Mouse (Mus musculus) kidney, adult 10 weeks (tissue): Measurements from ENCODE around the gene Capn11. TPM values are rescaled to one million over a fixed set of nuclear protein-coding genes. Genes with fewer than 3 reads are reported as not detected.

Experiments
- polyA plus RNA-seq: library from polyadenylated mRNA; stranded (reverse); fragments of 350-450 nt; fragmentation: Illumina TruSeq; extraction: RNeasy Lipid Tissue Mini Kit (QIAGEN cat#74804); gene quantifications from one replicate; pipeline ENCODE4 v1.2.3, GENCODE M21; 2014; ENCODE audit warnings: low read depth, low replicate concordance

Gene Capn11
- 0.16 TPM for polyA plus RNA-seq

GRCm38 (mm10) chr17:45659225-45659624, at the start of gene Capn11:
Gene Capn11 (minus strand): TSS chr17:45659325.

DNA sequence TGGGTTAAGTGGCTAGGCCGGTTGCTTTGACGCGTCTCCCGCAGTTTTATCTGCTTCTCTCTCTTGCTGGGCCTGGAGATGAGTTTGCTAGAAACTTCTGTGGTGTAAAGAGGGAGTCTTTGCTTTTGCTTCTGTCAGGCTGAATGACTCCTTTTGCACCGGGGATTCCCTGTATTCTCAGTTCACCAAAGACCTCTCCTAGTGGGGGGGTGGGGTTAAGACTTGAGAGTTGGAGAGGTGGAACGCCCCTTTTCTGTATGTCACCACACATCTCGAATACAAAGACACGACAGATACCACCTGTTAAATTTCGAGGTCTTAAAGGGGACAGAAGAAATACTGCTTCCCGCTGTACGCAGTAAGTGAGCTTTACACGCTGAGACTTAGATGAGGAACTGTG, 27.6 kb upstream of the Capn11 start, which contains the start of gene Tmem63b:
Gene Tmem63b, minus strand, starts transcription at position 190 of the 400 bp plus-strand sequence.

GRCm38 (mm10) chr17:45686093-45686619, 27.0 kb upstream of the Capn11 start, which contains the start of gene Mrpl14:
Gene Mrpl14 (plus strand): TSS chr17:45686322.

DNA sequence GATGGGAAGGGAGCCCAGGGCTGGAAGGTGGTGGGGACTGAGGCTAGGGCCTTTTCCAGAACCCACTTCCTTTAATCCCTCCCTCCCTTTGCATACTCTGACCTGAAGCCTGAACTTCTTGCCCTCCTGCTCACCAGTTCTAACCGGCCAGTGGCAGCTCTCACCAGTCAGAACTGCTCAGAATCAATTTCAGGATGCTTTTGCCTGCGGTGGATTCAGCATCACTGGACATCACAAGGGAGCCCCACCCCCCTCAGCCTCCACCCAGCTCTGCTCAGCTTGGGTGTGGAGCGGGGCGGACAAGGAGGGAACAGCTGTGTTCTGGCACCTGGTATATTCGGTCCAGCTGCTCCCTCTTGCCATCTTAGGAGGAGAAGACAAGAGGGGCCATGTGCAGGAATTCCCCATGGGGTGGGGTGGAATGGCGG, 57.2 kb downstream of the Capn11 start, which contains the start of gene Mymx:
Gene Mymx, minus strand, starts transcription at position 226 of the 428 bp plus-strand sequence.

DNA sequence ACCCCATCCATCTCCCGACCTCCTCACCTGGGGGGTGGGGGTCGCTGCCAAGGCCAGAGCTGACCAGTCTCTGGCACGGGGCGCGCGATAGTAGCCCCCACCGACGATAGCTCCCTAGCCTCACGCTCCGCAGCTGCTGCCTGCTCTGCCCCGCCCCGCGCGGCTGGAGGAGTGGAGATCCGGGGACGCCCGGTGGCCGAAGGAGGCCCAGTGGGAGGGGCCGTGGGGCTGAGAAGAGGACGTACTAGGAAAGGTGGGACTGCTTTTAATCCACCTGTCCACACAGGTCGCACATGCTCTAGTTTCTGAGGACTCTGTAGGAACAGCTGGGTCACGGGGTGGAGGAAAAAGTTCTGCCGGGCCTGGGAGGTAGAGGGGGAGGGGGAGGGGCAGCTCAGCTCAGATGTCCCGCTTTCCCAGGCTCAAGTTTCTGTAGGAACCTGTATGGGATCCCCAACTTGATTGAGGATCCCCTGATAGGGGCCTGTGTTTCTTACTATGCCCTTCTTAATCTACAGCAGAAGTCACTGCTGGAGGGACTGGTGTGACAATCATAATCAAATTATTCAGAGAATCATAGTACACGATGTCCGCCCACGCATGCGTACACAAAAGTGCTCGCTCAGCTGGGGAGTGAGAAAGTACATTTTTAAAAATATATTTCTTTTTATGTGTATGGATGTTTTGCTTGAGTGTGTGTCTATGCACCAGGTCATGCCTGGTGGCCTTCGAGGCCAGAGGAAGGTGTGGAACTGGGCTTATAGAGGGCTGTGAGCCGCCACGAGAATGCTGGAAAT, 59.5 kb downstream of the Capn11 start, which contains the start of gene Slc29a1:
Gene Slc29a1, minus strand, starts transcription at position 161 of the 797 bp plus-strand sequence.

Other genes starting within 250 kb of the Capn11 start
- gene Cdc5l, start 225.6 kb downstream of the Capn11 start, polyA plus RNA-seq = 60.0 TPM
- gene Spats1, start 183.9 kb downstream of the Capn11 start, polyA plus RNA-seq = not detected
- gene Aars2, start 152.5 kb downstream of the Capn11 start, polyA plus RNA-seq = 0.40 TPM
- gene Tcte1, start 135.9 kb downstream of the Capn11 start, polyA plus RNA-seq = not detected
- 0.20 TPM for gene Tmem151b, start 109.6 kb downstream of the Capn11 start, polyA plus RNA-seq
- 0.89 TPM for gene Nfkbie, start 103.6 kb downstream of the Capn11 start, polyA plus RNA-seq
- gene Slc35b2, start 95.5 kb downstream of the Capn11 start, polyA plus RNA-seq = 2.0 TPM
- 1,437 TPM for gene Hsp90ab1, start 86.1 kb downstream of the Capn11 start, polyA plus RNA-seq
- 5.0 TPM for gene Slc29a1, start 59.7 kb downstream of the Capn11 start, polyA plus RNA-seq
- 1.3 TPM for gene Mymx, start 57.2 kb downstream of the Capn11 start, polyA plus RNA-seq
- 2.0 TPM for gene Mrpl14, start 27.0 kb upstream of the Capn11 start, polyA plus RNA-seq
- gene Tmem63b, start 27.6 kb upstream of the Capn11 start, polyA plus RNA-seq = 9.3 TPM
- not detected for gene 1600014C23Rik, start 74.5 kb upstream of the Capn11 start, polyA plus RNA-seq